Comparison of ENCODE assay signal across 17 mouse cellular contexts in genomic region chr9:55090141-55090540, GRCm38 (mm10). TPM values are rescaled to one million over a fixed set of nuclear protein-coding genes. Genes with fewer than 3 reads are reported as not detected.
A peak's percentile ranks its signal among the peaks of the same experiment; 100 is the strongest.
DNase-seq lines count a peak whose midpoint lies in the region; ATAC-seq and TF ChIP-seq lines count a peak whose summit lies in the region.
"Had no signal": no experiment of that assay in that cellular context is flagged by ENCODE, and none has a peak within 500 bp of the region (broad histone marks: within the 10 kb centered on the region; RNA-seq: fewer than 3 reads in every experiment).

No protein-coding gene starts in this region.

- peak; percentile 68 for ATAC-seq in kidney, embryonic 14.5 days (ENCODE audit: low FRiP score, low TSS enrichment)
- ATAC-seq: lung, postnatal 0 days; Patski had no signal

- no peaks in the 10 kb centered on the region for H3K27me3 ChIP-seq in kidney, embryonic 14.5 days (ENCODE audit: control insufficient read depth, insufficient read depth, low read length)
- H3K27me3 ChIP-seq in myocyte (ENCODE audit: control insufficient read depth, insufficient read depth, insufficient read length) = no peaks in the 10 kb centered on the region
- H3K27me3 ChIP-seq: embryonic facial prominence, embryonic 12.5 days; forebrain, embryonic 12.5 days; heart, embryonic 13.5 days; Patski had no signal

- peaks cover 7% of the 10 kb centered on the region; the same call in 1 of the 2 replicates for H3K4me1 ChIP-seq in kidney, embryonic 14.5 days (ENCODE audit: control insufficient read depth, insufficient read depth, low read length)
- H3K4me1 ChIP-seq: heart, embryonic 13.5 days had no signal

- no peak for DNase-seq in kidney, postnatal 36 days
- DNase-seq in cerebellum, adult 9-10 months = peak; percentile 61
- DNase-seq in embryo, embryonic 11.5 days (ENCODE audit: low read depth, low spot score) = peak; percentile 53
- no peak for DNase-seq in urinary bladder, adult 18-20 months (ENCODE audit: low spot score in 2 of 2)
- no peak for DNase-seq in lung, postnatal 25 days (ENCODE audit: low spot score)
- DNase-seq: adrenal gland, postnatal 25 days; gastrocnemius, postnatal 10 days; liver; midbrain, embryonic 14.5 days; thymus, postnatal 4 days had no signal

- no peak for TF ChIP-seq POLR2A in myocyte (IDR thresholded peaks at IDR 0.05; ENCODE audit: insufficient read length, low read depth)

- no peak overlapping the region; the same call in 1 of the 2 replicates for H3K9ac ChIP-seq in kidney, embryonic 14.5 days (ENCODE audit: low read depth, low read length)
- H3K9ac ChIP-seq: embryonic facial prominence, embryonic 12.5 days; forebrain, embryonic 12.5 days; heart, embryonic 13.5 days had no signal

- no peak overlapping the region for H3K4me2 ChIP-seq in kidney, embryonic 14.5 days (replicated peaks; ENCODE audit: low read depth, low read length)
- H3K4me2 ChIP-seq in myocyte (ENCODE audit: low read depth) = peak overlapping the region; percentile 32
- H3K4me2 ChIP-seq: embryonic facial prominence, embryonic 12.5 days; forebrain, embryonic 12.5 days; heart, embryonic 13.5 days had no signal

- no peaks in the 10 kb centered on the region for H3K79me2 ChIP-seq in myocyte (ENCODE audit: control insufficient read depth, insufficient read depth)

- no peak overlapping the region for H3ac ChIP-seq in myocyte (ENCODE audit: control insufficient read depth, insufficient read length)

- no peak overlapping the region for H3K4me3 ChIP-seq in kidney, embryonic 14.5 days (ENCODE audit: low read length)
- H3K4me3 ChIP-seq in myocyte = no peak overlapping the region
- H3K4me3 ChIP-seq: embryonic facial prominence, embryonic 12.5 days; forebrain, embryonic 12.5 days; heart, embryonic 13.5 days had no signal

- H3K27ac ChIP-seq in kidney, embryonic 14.5 days (ENCODE audit: low read depth, low read length) = no peak overlapping the region
- H3K27ac ChIP-seq: embryonic facial prominence, embryonic 12.5 days; forebrain, embryonic 12.5 days; heart, embryonic 13.5 days had no signal

- no peaks in the 10 kb centered on the region for H3K36me3 ChIP-seq in kidney, embryonic 14.5 days (ENCODE audit: control insufficient read depth, insufficient read depth, low read length)
- H3K36me3 ChIP-seq in myocyte (ENCODE audit: control insufficient read depth, insufficient read depth) = no peaks in the 10 kb centered on the region
- H3K36me3 ChIP-seq: embryonic facial prominence, embryonic 12.5 days; forebrain, embryonic 12.5 days; heart, embryonic 13.5 days had no signal

- WGBS in kidney, embryonic 14.5 days = 5% methylated on average over 5 of the region's 5 CpGs

- H3K9me3 ChIP-seq in kidney, embryonic 14.5 days (ENCODE audit: control insufficient read depth, low read length) = no peaks in the 10 kb centered on the region
- H3K9me3 ChIP-seq: embryonic facial prominence, embryonic 12.5 days; forebrain, embryonic 12.5 days; heart, embryonic 13.5 days had no signal

TF ChIP-seq in myocyte, 11 proteins besides CTCF, POLR2A, EP300 and RAD21:
- TF ChIP-seq E2F4 (IDR thresholded peaks at IDR 0.05; ENCODE audit: insufficient read depth) (no peak), MYOG (IDR thresholded peaks at IDR 0.05; ENCODE audit: control insufficient read depth in 1 of 3, insufficient read depth in 1 of 3, insufficient read length in 2 of 3, low read depth in 2 of 3) (peak in 2 of 3 experiments; percentile 8 to 63), TCF12 (IDR thresholded peaks at IDR 0.05; ENCODE audit: insufficient read depth, poor library complexity, severe bottlenecking) (no peak), MAX (IDR thresholded peaks at IDR 0.05; ENCODE audit: low read depth) (no peak), REST (IDR thresholded peaks at IDR 0.05; ENCODE audit: insufficient read depth, insufficient read length) (no peak), TCF3 (IDR thresholded peaks at IDR 0.05; ENCODE audit: insufficient read length, low read depth) (no peak), MYOD1 (IDR thresholded peaks at IDR 0.05; ENCODE audit: control insufficient read depth in 1 of 3, insufficient read length in 2 of 3, low read depth in 2 of 3) (peak in 2 of 3 experiments; percentile 80 to 89), CEBPB (IDR thresholded peaks at IDR 0.05; ENCODE audit: insufficient read depth, poor library complexity, severe bottlenecking) (no peak)

RNA-seq across cellular contexts. Expression of gene Chrnb4, which starts 41.6 kb away (rescaled TPM):
- 0.77 and 1.6 TPM in 2 replicates for polyA plus RNA-seq in kidney, embryonic 14.5 days (2014; fragmentation: Nextera tagmentation; extraction: Ambion mirVana)
- polyA plus RNA-seq in myocyte (2012; fragmentation: generic; extraction: Trizol) = 0.01 TPM

RNA-seq across cellular contexts. Expression of gene Ube2q2, which starts 58.5 kb away (rescaled TPM):
- 37.6 and 40.8 TPM in 2 replicates for polyA plus RNA-seq in kidney, embryonic 14.5 days (2014; fragmentation: Nextera tagmentation; extraction: Ambion mirVana)
- 8.9 TPM for polyA plus RNA-seq in myocyte (2012; fragmentation: generic; extraction: Trizol)

Comparison
In these comparisons a context has a peak if more than half of its experiments do, and no peak if none do; other contexts are left out.
1. DNase-seq: peak in cerebellum, adult 9-10 months (single experiment) and embryo, embryonic 11.5 days (single experiment); none in kidney, postnatal 36 days (0 of 2), urinary bladder, adult 18-20 months (0 of 2) and lung, postnatal 25 days (single experiment).